Mouse (Mus musculus) kidney, adult 2 months (tissue): Measurements from ENCODE around the gene Elfn1.

Source experiments
- CTCF ChIP-seq: fragments of 200-500 bp; conservative IDR thresholded peaks from 2 replicates; pipeline ENCODE4 v1.5.1; 2011; ENCODE audit warnings: low read depth, mild to moderate bottlenecking, control low read depth, low read length, moderate library complexity, mixed read lengths; ENCODE audit not compliant: insufficient read depth, insufficient read length
- POLR2A ChIP-seq: fragments of 200-500 bp; IDR thresholded peaks from one replicate; pipeline ENCODE4 v1.6.1; 2011; ENCODE audit warnings: low read depth, low read length, control low read depth

- no peak for TF ChIP-seq CTCF
- no peak for TF ChIP-seq POLR2A
These were observed 16.1 kb downstream of the Elfn1 start for GRCm38 (mm10) chr5:139923867-139924266.
